Mouse (Mus musculus) T-helper 17 cell (primary cell): Measurements from ENCODE around the gene Abcb6.

Experiments
- in situ Hi-C, 2 experiments: fragments of 300-600 bp; cut with MboI, MseI; formaldehyde crosslinking; loops; 1 replicate in 1 of 2; 2 replicates in 1 of 2; pipeline ENCODE4 v1.15.1; 2025; ENCODE audit warnings: high pct_unique_total_duplicates in 2 of 2

The Abcb6 gene

DNA sequence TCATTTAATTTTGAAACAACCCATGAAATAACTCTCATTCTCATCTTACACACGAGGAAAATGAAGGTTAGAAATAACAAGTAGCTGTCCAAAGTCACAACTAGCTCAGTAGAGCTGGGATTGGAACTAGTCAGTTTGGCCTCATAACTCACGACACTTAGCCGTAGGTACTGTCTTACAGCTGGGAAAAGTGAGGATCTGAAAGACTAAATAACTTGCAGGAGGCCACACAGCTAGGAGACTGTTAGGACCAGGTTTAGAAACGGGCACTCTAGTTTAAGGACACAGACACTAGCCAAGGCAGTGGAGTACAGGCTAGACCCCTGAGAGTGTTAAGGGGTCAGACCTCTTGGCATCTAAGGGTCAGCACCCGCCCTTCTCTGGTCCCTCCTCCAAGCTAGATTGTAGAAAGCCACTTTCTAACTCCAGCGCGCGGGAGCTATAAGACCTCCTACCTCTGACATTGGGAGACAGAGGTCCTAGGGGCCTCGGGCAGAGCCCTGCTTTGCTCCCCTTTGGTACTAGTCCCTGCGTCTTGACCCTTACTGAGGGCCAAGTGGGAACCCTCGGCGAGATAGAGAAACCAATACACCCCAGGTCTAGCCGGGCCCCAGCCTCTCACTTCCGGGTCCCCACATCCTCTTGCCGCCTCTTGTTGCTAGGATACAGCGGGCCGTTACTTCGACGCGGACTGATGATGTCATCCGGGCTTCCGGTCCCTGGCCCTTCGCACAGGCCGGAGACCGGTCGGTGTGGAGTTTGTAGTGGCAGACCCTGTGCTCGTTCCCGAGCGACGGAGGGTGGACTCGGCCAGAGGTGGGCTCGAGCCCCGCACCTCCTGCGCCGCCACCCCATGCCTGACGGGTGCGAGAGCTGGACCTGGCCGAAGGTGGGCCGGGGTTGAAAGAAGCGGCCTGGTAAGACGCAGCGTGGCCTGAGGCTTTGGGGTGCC lies 30.2 kb upstream of the Abcb6 start, which contains the start of the genes Glb1l and Stk16:
TSS of gene Glb1l (minus strand) at position 678 of the 952 bp plus-strand sequence.
TSS of gene Stk16 (plus strand) at position 703 of the 952 bp plus-strand sequence.
- in situ Hi-C loops = loop anchor here (10.0 kb wide), 3 partner anchors 86 to 616 kb away; partner anchors contain the start of genes Dnpep (in 1 of the 2) and Nhej1 (in 1 of the 2)

- in situ Hi-C loops = no loop called here
Observed at GRCm38 (mm10) chr1:75208967-75209678, 28.9 kb upstream of the Abcb6 start.

- in situ Hi-C loops = no loop called here
Observed at GRCm38 (mm10) chr1:75201236-75201635, 21.0 kb upstream of the Abcb6 start.

DNA sequence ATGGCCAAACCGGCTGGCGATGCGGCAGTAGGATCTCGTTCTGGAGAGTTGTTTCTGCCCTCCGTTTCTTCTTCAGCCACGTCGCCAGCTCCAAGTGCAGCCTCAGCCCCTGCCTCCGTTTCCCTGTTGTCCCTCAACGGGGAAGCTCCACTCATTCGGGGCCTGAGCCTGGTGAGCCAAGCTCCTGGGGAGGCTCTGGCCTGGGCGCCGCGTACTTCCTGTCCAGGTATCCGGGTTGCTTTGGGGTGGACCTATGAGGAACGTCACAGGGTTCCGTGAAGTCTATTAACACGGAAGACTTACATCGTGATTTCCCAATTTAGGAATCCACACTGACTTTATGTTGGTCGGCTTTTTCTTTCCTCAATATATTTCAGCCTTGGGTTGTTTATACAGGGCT lies 12.3 kb upstream of the Abcb6 start:
- in situ Hi-C loops = loop anchor here in 1 of 2 experiments (10.0 kb wide), 1 partner anchor 138 kb away; no protein-coding TSS in a partner anchor

- in situ Hi-C loops = loop anchor here in 1 of 2 experiments (10.0 kb wide), 1 partner anchor 137 kb away; no protein-coding TSS in a partner anchor
Observed at GRCm38 (mm10) chr1:75191622-75192402, 11.6 kb upstream of the Abcb6 start, which contains the start of the genes Ankzf1 and Atg9a. Gene Ankzf1 (plus strand): TSS chr1:75192151. Gene Atg9a (minus strand): TSS chr1:75192196.

DNA sequence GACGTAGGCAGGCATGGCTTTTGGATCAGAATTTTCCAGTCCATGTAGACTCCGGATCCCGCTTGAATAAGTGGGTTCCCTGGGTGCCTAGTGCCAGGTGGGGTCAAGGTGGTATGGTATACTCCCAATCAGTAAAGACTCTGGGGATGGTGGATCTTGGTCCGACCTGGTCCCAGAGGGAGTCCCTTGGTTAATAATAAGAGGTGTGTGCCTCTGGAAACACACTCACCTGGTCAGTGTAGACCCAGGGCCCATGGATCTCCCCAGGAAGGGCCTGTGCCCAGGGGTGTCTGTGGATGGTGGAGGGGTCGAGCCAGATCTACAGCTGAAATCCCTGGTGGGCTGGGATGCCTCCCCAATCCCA lies 11.0 kb upstream of the Abcb6 start:
- in situ Hi-C loops = loop anchor here in 1 of 2 experiments (10.0 kb wide), 1 partner anchor 136 kb away; no protein-coding TSS in a partner anchor

GRCm38 (mm10) chr1:75190577-75190976 lies 10.4 kb upstream of the Abcb6 start:
- in situ Hi-C loops = loop anchor here in 1 of 2 experiments (10.0 kb wide), 1 partner anchor 136 kb away; no protein-coding TSS in a partner anchor

DNA sequence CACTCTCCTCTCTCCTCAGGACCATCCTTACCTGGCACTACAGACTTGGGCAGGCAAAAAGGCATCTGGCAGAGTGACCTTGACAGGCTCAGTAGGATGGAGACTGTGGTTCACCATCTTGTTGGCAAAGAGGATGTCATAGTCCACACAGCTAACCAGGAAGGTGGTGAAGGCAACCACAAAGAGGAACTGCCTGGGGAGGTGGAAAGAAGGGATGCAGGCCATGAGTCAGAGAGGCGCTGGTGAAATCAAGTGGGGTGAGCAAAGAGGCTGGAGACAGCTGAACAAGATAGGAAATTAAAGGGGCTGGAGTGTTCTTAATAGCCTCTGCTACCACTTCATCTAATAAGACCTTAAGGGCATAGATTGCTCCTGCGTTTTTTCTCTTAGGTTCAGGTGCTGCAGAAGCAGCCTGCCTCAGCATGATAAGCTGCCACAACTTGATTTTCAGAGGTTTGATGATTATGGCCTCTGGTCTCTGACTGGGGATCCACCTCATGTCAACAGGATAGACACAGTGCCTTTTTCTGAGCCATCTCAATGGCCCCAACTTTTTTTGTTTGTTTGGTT lies 7.8 kb upstream of the Abcb6 start:
- in situ Hi-C loops = loop anchor here in 1 of 2 experiments (5.0 kb wide), 1 partner anchor 61 kb away; the partner anchor contains the start of gene Nhej1

GRCm38 (mm10) chr1:75187126-75187525 lies 6.9 kb upstream of the Abcb6 start:
- in situ Hi-C loops = loop anchor here in 1 of 2 experiments (5.0 kb wide), 1 partner anchor 60 kb away; the partner anchor contains the start of gene Nhej1

GRCm38 (mm10) chr1:75185495-75185894 lies 5.3 kb upstream of the Abcb6 start:
- in situ Hi-C loops = loop anchor here in 1 of 2 experiments (5.0 kb wide), 1 partner anchor 58 kb away; the partner anchor contains the start of gene Nhej1

DNA sequence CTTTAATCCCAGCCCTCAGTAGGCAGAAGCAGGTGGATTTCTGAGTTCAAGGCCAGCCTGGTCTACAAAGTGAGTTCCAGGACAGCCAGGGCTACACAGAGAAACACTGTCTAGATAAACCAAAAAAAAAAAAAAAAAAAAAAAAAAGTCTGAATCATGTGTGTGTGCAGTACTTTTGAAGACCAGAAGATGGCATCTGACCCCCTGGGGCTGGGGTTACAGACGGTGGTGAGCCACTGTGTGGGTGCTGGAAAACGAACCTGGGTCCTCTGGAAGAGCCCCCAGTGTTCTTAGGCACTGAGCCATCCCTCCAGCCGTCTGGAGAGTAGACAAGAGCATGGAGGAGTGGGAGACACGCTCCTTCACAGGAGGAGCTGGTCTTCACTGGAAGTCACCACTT lies 2.0 kb upstream of the Abcb6 start:
- in situ Hi-C loops = no loop called here

DNA sequence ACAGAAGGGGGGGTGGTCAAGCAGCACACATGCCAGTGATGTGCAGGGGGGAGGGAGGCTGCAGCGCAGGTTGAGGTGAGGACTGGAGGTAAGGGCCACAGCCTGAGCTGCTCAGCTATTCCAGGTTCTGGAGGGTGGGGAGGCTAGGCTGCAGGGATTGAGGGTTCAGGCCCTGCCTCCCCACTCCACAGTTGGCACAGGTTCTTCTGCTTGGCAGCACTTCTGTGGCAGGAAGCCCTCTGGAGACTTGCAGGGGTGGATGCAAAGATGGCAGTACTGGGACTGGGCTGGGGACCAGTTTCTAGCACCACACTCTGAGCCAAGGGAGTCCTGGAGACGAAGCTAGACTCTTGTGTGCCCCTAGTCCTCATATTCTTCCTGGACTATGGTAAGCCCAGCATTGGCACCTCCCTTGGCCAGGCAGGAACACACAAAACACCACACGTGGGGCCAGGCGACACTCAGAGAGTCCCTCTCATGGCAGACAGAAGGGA lies 1.2 kb upstream of the Abcb6 start:
- in situ Hi-C loops = no loop called here

GRCm38 (mm10) chr1:75180741-75181140 lies 549 bp upstream of the Abcb6 start:
- in situ Hi-C loops = no loop called here

DNA sequence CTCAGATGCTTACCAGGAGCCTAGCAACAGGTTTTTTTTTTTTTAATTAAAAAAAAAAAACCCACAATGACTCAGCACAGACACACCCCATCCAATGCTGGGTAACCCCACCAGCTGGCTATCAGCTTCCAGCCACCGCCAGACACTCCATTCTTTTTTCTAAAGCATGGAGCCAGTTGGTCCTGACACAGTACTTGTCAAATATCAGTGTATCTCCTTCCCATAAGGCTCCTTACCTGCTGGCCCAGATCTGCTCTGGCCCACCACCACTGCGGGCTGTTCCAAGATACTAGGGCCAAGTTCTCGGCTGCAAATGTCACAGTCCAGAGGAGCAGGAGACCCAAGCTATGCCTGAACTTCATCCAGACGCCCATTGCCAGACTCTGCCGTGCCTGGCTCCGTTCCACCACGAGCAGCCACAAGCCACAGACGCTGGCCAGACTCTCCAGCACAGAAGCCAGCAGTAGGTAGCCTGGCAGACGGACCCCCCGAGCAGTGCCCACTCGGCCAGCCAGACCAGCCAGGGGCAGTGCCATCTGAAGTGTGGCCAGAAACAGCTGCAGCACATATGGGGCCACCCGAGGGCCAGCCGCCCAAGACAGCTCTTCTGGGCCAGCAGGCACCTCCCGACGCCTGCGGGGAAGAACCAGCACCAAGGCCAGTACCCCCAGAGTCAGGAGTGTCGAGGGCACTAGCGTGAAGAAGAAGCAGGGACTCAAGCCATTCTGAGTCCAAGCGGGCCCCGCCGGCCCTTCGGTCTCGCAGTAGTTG lies 673 bp downstream of the Abcb6 start:
- in situ Hi-C loops = loop anchor here in 1 of 2 experiments (10.0 kb wide), 1 partner anchor 125 kb away; no protein-coding TSS in a partner anchor

DNA sequence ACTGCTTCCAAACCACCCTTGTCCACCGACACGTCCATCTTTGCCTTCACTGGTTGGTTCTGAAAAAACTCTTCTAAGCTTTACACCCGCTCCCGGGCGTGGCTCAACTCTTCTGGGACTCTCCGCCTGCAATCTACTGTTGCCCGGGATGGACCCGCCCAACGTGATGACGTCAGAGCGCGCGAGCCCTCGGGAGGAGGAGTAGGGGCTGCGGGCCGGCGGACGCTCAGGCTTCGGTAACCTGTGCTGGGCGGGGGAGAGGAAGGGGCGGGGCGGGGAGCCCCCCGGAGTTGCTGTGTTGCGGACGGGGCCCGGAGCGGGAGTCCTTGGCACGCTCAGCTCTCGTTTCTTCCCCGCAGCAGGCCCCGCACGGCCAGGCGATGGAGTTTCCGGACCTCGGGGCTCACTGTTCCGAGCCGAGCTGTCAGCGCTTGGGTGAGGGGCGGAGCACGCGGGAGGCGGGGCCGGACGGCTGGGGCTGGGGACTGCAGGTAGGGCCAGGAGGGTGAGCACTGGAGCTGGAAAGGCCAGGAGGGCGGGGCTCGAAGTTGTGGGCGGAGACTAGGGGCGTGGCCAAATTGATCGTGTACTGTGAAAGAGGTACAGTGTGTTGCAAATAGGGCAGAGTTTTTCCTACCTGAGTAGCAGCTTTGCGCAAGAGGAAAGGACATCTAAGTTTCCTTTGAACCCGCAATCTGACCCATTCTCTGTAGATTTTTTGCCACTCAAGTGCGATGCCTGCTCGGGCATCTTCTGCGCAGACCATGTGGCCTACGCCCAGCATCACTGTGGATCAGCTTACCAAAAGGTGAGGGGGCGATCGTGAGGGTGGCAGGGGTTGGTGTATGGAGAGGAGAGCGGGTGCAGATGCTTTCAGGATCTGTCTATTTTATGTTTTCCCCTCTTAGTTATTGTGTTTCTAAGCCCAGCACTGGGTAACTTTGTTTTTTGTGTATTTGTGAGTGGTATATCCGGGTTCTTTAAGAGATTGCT lies 11.4 kb downstream of the Abcb6 start, which contains the start of gene Zfand2b:
TSS of gene Zfand2b (plus strand) at position 175 of the 993 bp plus-strand sequence.
- in situ Hi-C loops = no loop called here

DNA sequence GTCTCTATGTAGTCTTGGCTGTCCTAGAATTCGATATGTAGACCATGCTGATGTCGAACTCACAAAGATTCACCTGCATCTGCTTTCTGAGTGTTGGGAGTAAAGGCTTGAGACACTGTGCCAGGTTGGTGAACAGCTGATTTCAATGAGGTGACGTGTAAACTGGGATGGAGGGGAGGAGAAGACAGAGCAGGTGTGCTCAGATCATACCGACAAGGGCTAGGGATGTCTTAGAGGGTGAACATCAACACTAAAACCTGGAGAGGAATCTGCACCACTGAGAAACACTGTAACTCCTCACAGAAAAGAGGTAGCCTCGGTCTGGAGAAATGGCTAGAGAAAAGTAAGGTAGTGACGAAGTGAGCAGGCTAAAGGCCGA lies 12.1 kb downstream of the Abcb6 start:
- in situ Hi-C loops = no loop called here

DNA sequence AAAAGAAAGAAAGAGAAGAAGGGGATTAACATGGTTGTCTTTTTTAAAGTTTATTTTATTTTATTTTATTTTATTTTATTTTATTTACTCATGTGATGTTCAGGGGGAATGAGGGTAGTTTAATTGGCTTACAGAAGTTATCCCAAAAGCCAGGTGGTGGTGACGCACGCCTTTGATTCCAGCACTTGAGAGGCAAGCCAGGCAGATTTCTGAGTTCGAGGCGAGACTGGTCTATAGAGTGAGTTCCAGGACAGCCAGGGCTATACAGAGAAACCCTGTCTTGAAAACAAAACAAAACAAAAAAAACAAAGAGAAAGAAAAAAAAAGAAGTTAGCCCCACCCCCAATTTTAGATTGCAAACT lies 20.0 kb downstream of the Abcb6 start:
- in situ Hi-C loops = no loop called here
